Mouse (Mus musculus): ENCODE results near the gene Rbm5. TPM values are rescaled to one million over a fixed set of nuclear protein-coding genes. Genes with fewer than 3 reads are reported as not detected.
A peak's percentile ranks its signal among the peaks of the same experiment; 100 is the strongest.

The Rbm5 gene
- polyA plus RNA-seq, 1 experiment from 2014 or later: 118 TPM

- no peak for ATAC-seq (ENCODE audit: insufficient number of reproducible peaks, insufficient read depth, low FRiP score, low read depth)
- peaks cover 3% of the 10 kb centered on the region; the same call in 1 of the 2 replicates for H3K27me3 ChIP-seq (ENCODE audit: control insufficient read depth, insufficient read depth, low read length)
- H3K36me3 ChIP-seq (ENCODE audit: control insufficient read depth, insufficient read depth, low read length): no peaks in the 10 kb centered on the region
- H3K9me3 ChIP-seq (ENCODE audit: control insufficient read depth, low read length): no peaks in the 10 kb centered on the region
- no peak overlapping the region for H3K4me3 ChIP-seq (ENCODE audit: control insufficient read depth in 1 of 2, insufficient read depth in 1 of 2, low read depth in 1 of 2, low read length in 2 of 2)
- no peak overlapping the region for H3K27ac ChIP-seq (replicated peaks in 1 of 2; ENCODE audit: control insufficient read depth in 1 of 2, insufficient read depth in 1 of 2, low read depth in 2 of 2, low read length in 2 of 2)
- peaks cover 21 to 25% of the 10 kb centered on the region in 2 experiments for H3K4me1 ChIP-seq (ENCODE audit: control insufficient read depth in 2 of 2, insufficient read depth in 2 of 2, low read length in 2 of 2)
- 28% methylated on average over 6 of the region's 6 CpGs for WGBS
- H3K4me2 ChIP-seq (ENCODE audit: low read length): no peak overlapping the region
- H3K9ac ChIP-seq (ENCODE audit: low read length): no peak overlapping the region; the same call in 1 of the 2 replicates
Observed at GRCm38 (mm10) chr9:107716951-107717350, 53.8 kb downstream of the Rbm5 start.

GRCm38 (mm10) chr9:107715632-107716031 is 55.2 kb downstream of the Rbm5 start:
- Histone ChIP-seq H3K27ac (replicated peaks in 1 of 2; ENCODE audit: control insufficient read depth in 1 of 2, insufficient read depth in 1 of 2, low read depth in 2 of 2, low read length in 2 of 2) (no peak overlapping the region), H3K36me3 (ENCODE audit: control insufficient read depth, insufficient read depth, low read length) (no peaks in the 10 kb centered on the region), H3K4me1 (ENCODE audit: control insufficient read depth in 2 of 2, insufficient read depth in 2 of 2, low read length in 2 of 2) (peaks cover 21 to 25% of the 10 kb centered on the region in 2 experiments), H3K9ac (ENCODE audit: low read length) (no peak overlapping the region), H3K27me3 (ENCODE audit: control insufficient read depth, insufficient read depth, low read length) (peaks cover 4% of the 10 kb centered on the region), H3K4me3 (ENCODE audit: control insufficient read depth in 1 of 2, insufficient read depth in 1 of 2, low read depth in 1 of 2, low read length in 2 of 2) (no peak overlapping the region), H3K4me2 (ENCODE audit: low read length) (no peak overlapping the region), H3K9me3 (ENCODE audit: control insufficient read depth, low read length) (no peaks in the 10 kb centered on the region)
- ATAC-seq (ENCODE audit: insufficient number of reproducible peaks, insufficient read depth, low FRiP score, low read depth): no peak
- 86% methylated on average over 2 of the region's 2 CpGs for WGBS

- Histone ChIP-seq H3K4me2 (ENCODE audit: low read length) (peak overlapping the region; percentile 24; the same call in 1 of the 2 replicates), H3K9ac (ENCODE audit: low read length) (no peak overlapping the region)
- 0 out of 2 replicates have a peak, but pooled peaks have one; percentile 6 for ATAC-seq (ENCODE audit: insufficient number of reproducible peaks, insufficient read depth, low FRiP score, low read depth)
Observed at GRCm38 (mm10) chr9:107714221-107714952, 56.4 kb downstream of the Rbm5 start.

GRCm38 (mm10) chr9:107709697-107710483 is 60.9 kb downstream of the Rbm5 start, which contains the start of gene Sema3f:
Gene Sema3f, minus strand, starts transcription at chr9:107710475.
- Histone ChIP-seq H3K4me3 (ENCODE audit: control insufficient read depth in 1 of 2, insufficient read depth in 1 of 2, low read depth in 1 of 2, low read length in 2 of 2) (peak within 1 kb of the TSS; percentile 48 to 64), H3K9ac (ENCODE audit: low read length) (peak within 1 kb of the TSS; percentile 79), H3K4me2 (ENCODE audit: low read length) (peak within 1 kb of the TSS; percentile 98), H3K36me3 (ENCODE audit: control insufficient read depth, insufficient read depth, low read length) (no peaks in the 10 kb centered on the region), H3K9me3 (ENCODE audit: control insufficient read depth, low read length) (no peaks in the 10 kb centered on the region), H3K27ac (replicated peaks in 1 of 2; ENCODE audit: control insufficient read depth in 1 of 2, insufficient read depth in 1 of 2, low read depth in 2 of 2, low read length in 2 of 2) (peak within 1 kb of the TSS in 1 of 2 experiments; percentile 53; a peak in 1 of 4 replicates), H3K4me1 (ENCODE audit: control insufficient read depth in 2 of 2, insufficient read depth in 2 of 2, low read length in 2 of 2) (peaks cover 31 to 50% of the 10 kb centered on the region in 2 experiments), H3K27me3 (ENCODE audit: control insufficient read depth, insufficient read depth, low read length) (peaks cover 45% of the 10 kb centered on the region)
- 1% methylated on average over 76 of the region's 86 CpGs for WGBS
- peak; percentile 81 for ATAC-seq (ENCODE audit: insufficient number of reproducible peaks, insufficient read depth, low FRiP score, low read depth)

More at GRCm38 (mm10) chr9:107714221-107714952, 56.4 kb downstream of the Rbm5 start:
- no peak overlapping the region for H3K4me3 ChIP-seq (ENCODE audit: control insufficient read depth in 1 of 2, insufficient read depth in 1 of 2, low read depth in 1 of 2, low read length in 2 of 2)
- peak overlapping the region; percentile 29 to 51; a peak in 3 of 4 replicates for H3K27ac ChIP-seq (replicated peaks in 1 of 2; ENCODE audit: control insufficient read depth in 1 of 2, insufficient read depth in 1 of 2, low read depth in 2 of 2, low read length in 2 of 2)
- no peaks in the 10 kb centered on the region for H3K36me3 ChIP-seq (ENCODE audit: control insufficient read depth, insufficient read depth, low read length)
- no peaks in the 10 kb centered on the region for H3K9me3 ChIP-seq (ENCODE audit: control insufficient read depth, low read length)
- 22% methylated on average over 12 of the region's 12 CpGs for whole genome bisulfite sequencing
- H3K4me1 ChIP-seq (ENCODE audit: control insufficient read depth in 2 of 2, insufficient read depth in 2 of 2, low read length in 2 of 2): peaks cover 21 to 27% of the 10 kb centered on the region in 2 experiments
- H3K27me3 ChIP-seq (ENCODE audit: control insufficient read depth, insufficient read depth, low read length): peaks cover 11% of the 10 kb centered on the region

- ATAC-seq (ENCODE audit: insufficient number of reproducible peaks, insufficient read depth, low FRiP score, low read depth): no peak; the same call in 1 of the 2 replicates
- peaks cover 45% of the 10 kb centered on the region for H3K27me3 ChIP-seq (ENCODE audit: control insufficient read depth, insufficient read depth, low read length)
- peaks cover 28 to 43% of the 10 kb centered on the region in 2 experiments for H3K4me1 ChIP-seq (ENCODE audit: control insufficient read depth in 2 of 2, insufficient read depth in 2 of 2, low read length in 2 of 2)
Observed at GRCm38 (mm10) chr9:107709096-107709696, 61.6 kb downstream of the Rbm5 start.

GRCm38 (mm10) chr9:107708439-107709095 is 62.2 kb downstream of the Rbm5 start:
- 4% methylated on average over 21 of the region's 21 CpGs for WGBS
- Histone ChIP-seq H3K9me3 (ENCODE audit: control insufficient read depth, low read length) (no peaks in the 10 kb centered on the region), H3K4me1 (ENCODE audit: control insufficient read depth in 2 of 2, insufficient read depth in 2 of 2, low read length in 2 of 2) (peaks cover 25 to 37% of the 10 kb centered on the region in 2 experiments), H3K4me3 (ENCODE audit: control insufficient read depth in 1 of 2, insufficient read depth in 1 of 2, low read depth in 1 of 2, low read length in 2 of 2) (peak overlapping the region; percentile 48 to 64), H3K27me3 (ENCODE audit: control insufficient read depth, insufficient read depth, low read length) (peaks cover 45% of the 10 kb centered on the region), H3K9ac (ENCODE audit: low read length) (peak overlapping the region; percentile 79), H3K4me2 (ENCODE audit: low read length) (peak overlapping the region; percentile 98), H3K36me3 (ENCODE audit: control insufficient read depth, insufficient read depth, low read length) (no peaks in the 10 kb centered on the region; the same call in 1 of the 2 replicates), H3K27ac (replicated peaks in 1 of 2; ENCODE audit: control insufficient read depth in 1 of 2, insufficient read depth in 1 of 2, low read depth in 2 of 2, low read length in 2 of 2) (no peak overlapping the region)
- ATAC-seq (ENCODE audit: insufficient number of reproducible peaks, insufficient read depth, low FRiP score, low read depth): no peak

More at GRCm38 (mm10) chr9:107709096-107709696, 61.6 kb downstream of the Rbm5 start:
- H3K9ac ChIP-seq (ENCODE audit: low read length): peak overlapping the region; percentile 79
- peak overlapping the region; percentile 48 to 64 for H3K4me3 ChIP-seq (ENCODE audit: control insufficient read depth in 1 of 2, insufficient read depth in 1 of 2, low read depth in 1 of 2, low read length in 2 of 2)
- no peaks in the 10 kb centered on the region for H3K36me3 ChIP-seq (ENCODE audit: control insufficient read depth, insufficient read depth, low read length)
- peak overlapping the region; percentile 98 for H3K4me2 ChIP-seq (ENCODE audit: low read length)
- under 1% methylated on average over 51 of the region's 55 CpGs for WGBS
- H3K9me3 ChIP-seq (ENCODE audit: control insufficient read depth, low read length): no peaks in the 10 kb centered on the region
- H3K27ac ChIP-seq (replicated peaks in 1 of 2; ENCODE audit: control insufficient read depth in 1 of 2, insufficient read depth in 1 of 2, low read depth in 2 of 2, low read length in 2 of 2): peak overlapping the region in 1 of 2 experiments; percentile 53; a peak in 1 of 4 replicates

Measured in heart, embryonic 14.5 days (tissue).